Mouse (Mus musculus): ENCODE data around the gene Ankdd1a.

The Ankdd1a gene

GRCm38 (mm10) chr9:65492351-65492750 is 27.6 kb downstream of the Ankdd1a start:
- DNase-seq: no peak

- no peak for DNase-seq
Measured at GRCm38 (mm10) chr9:65491476-65491875, 28.5 kb downstream of the Ankdd1a start.

- no peak for DNase-seq
Measured at GRCm38 (mm10) chr9:65480071-65480470, 39.9 kb downstream of the Ankdd1a start.

- no peak for DNase-seq
Measured at GRCm38 (mm10) chr9:65479158-65479557, 40.8 kb downstream of the Ankdd1a start.

- no peak for DNase-seq
Measured at GRCm38 (mm10) chr9:65472769-65473168, 47.2 kb downstream of the Ankdd1a start.

- no peak for DNase-seq
Measured at GRCm38 (mm10) chr9:65467686-65468085, 52.3 kb downstream of the Ankdd1a start.

- DNase-seq: no peak
Measured at GRCm38 (mm10) chr9:65465241-65465640, 54.8 kb downstream of the Ankdd1a start.

- peak; percentile 21 to 35 for DNase-seq
Measured at GRCm38 (mm10) chr9:65464161-65464560, 55.8 kb downstream of the Ankdd1a start.

- no peak for DNase-seq
Measured at GRCm38 (mm10) chr9:65462544-65462943, 57.4 kb downstream of the Ankdd1a start.

- DNase-seq: peak; percentile 98 to 99
Measured at GRCm38 (mm10) chr9:65460732-65461442, 59.1 kb downstream of the Ankdd1a start, which contains the start of gene Spg21. TSS of gene Spg21 (plus strand) at chr9:65460947.

- peak in 1 of 2 experiments; percentile 16 for DNase-seq
Measured at GRCm38 (mm10) chr9:65460198-65460597, 59.8 kb downstream of the Ankdd1a start.

GRCm38 (mm10) chr9:65458975-65459374 is 61.0 kb downstream of the Ankdd1a start:
- no peak for DNase-seq

- no peak for DNase-seq
Measured at GRCm38 (mm10) chr9:65447951-65448350, 72.0 kb downstream of the Ankdd1a start.

GRCm38 (mm10) chr9:65444692-65445091 is 75.3 kb downstream of the Ankdd1a start:
- no peak for DNase-seq

Data from cerebellum, postnatal 14 days (tissue).